In genomic region chr15:81891822-81892580, GRCm38 (mm10) we compare ENCODE assay signal across 12 mouse cellular contexts. TPM values are rescaled to one million over a fixed set of nuclear protein-coding genes. Genes with fewer than 3 reads are reported as not detected.
A peak's percentile ranks its signal among the peaks of the same experiment; 100 is the strongest.
DNase-seq lines count a peak whose midpoint lies in the region; ATAC-seq lines count a peak whose summit lies in the region.
"Had no signal": no experiment of that assay in that cellular context is flagged by ENCODE, and none has a peak within 500 bp of the region (broad histone marks: within the 10 kb centered on the region; RNA-seq: fewer than 3 reads in every experiment).

No protein-coding gene starts in this region.

- no peak overlapping the region for H3K9ac ChIP-seq in midbrain, embryonic 16.5 days (ENCODE audit: low read depth, low read length)
- H3K9ac ChIP-seq: limb, embryonic 13.5 days; neural tube, embryonic 15.5 days had no signal

- ATAC-seq in midbrain, embryonic 16.5 days, result no peak
- ATAC-seq in inflammation-experienced regulatory T-cells, adult 6 months, result no peak

- no peaks in the 10 kb centered on the region for H3K9me3 ChIP-seq in midbrain, embryonic 16.5 days (replicated peaks; ENCODE audit: control insufficient read depth, low read length, poor library complexity, severe bottlenecking)
- H3K9me3 ChIP-seq: limb, embryonic 13.5 days; midbrain, embryonic 10.5 days; neural tube, embryonic 15.5 days had no signal

- no peak overlapping the region for H3K27ac ChIP-seq in midbrain, embryonic 16.5 days (ENCODE audit: low read length)
- H3K27ac ChIP-seq: limb, embryonic 13.5 days; midbrain, embryonic 10.5 days; neural tube, embryonic 15.5 days had no signal

- peaks cover 13% of the 10 kb centered on the region; the same call in 1 of the 2 replicates for H3K36me3 ChIP-seq in midbrain, embryonic 16.5 days (ENCODE audit: control insufficient read depth, insufficient read depth, low read length)

- H3K4me2 ChIP-seq in midbrain, embryonic 16.5 days (ENCODE audit: low read length), result no peak overlapping the region
- H3K4me2 ChIP-seq: limb, embryonic 13.5 days; neural tube, embryonic 15.5 days had no signal

- H3K4me3 ChIP-seq in midbrain, embryonic 16.5 days (ENCODE audit: low read depth, low read length), result no peak overlapping the region
- H3K4me3 ChIP-seq: limb, embryonic 13.5 days; midbrain, embryonic 10.5 days; neural tube, embryonic 15.5 days had no signal

- 95% methylated on average over 8 of the region's 8 CpGs for WGBS in midbrain, embryonic 16.5 days

- no peaks in the 10 kb centered on the region for H3K4me1 ChIP-seq in midbrain, embryonic 16.5 days (ENCODE audit: control insufficient read depth, insufficient read depth, low read length)
- H3K4me1 ChIP-seq: limb, embryonic 13.5 days; midbrain, embryonic 10.5 days; neural tube, embryonic 15.5 days had no signal

- peak; percentile 16 for DNase-seq in embryo, embryonic 10 days (ENCODE audit: low spot score)
- no peak for DNase-seq in embryo, embryonic 9.5 days (ENCODE audit: extremely low spot score)
- DNase-seq in spleen, postnatal 36 days (ENCODE audit: low spot score in 2 of 2), result peak; percentile 16 to 35
- no peak for DNase-seq in spleen, postnatal 4 days (ENCODE audit: low spot score in 2 of 2)
- peak; percentile 92 for DNase-seq in liver
- DNase-seq in urinary bladder, postnatal 4 days (ENCODE audit: low spot score in 2 of 2), result no peak
- DNase-seq: right cerebral cortex, postnatal 4 days had no signal

- H3K27me3 ChIP-seq in midbrain, embryonic 16.5 days (ENCODE audit: control insufficient read depth, insufficient read depth, low read depth, low read length), result no peaks in the 10 kb centered on the region
- H3K27me3 ChIP-seq: limb, embryonic 13.5 days; neural tube, embryonic 15.5 days had no signal

RNA-seq across cellular contexts. Expression of gene Aco2, which starts 19.9 kb away (rescaled TPM):
- 252 and 272 TPM in 2 replicates for polyA plus RNA-seq in midbrain, embryonic 16.5 days (2015; fragmentation: Nextera tagmentation; extraction: Ambion mirVana)
- polyA plus RNA-seq in inflammation-experienced regulatory T-cells, adult 6 months (2017; shearing (Covaris generic)), result 100 to 1,000 TPM in 1 of 3 experiments, 10 to 100 TPM in 2; 83.2 to 115 (median 93.9) TPM

RNA-seq across cellular contexts. Expression of gene Phf5a, which starts 20.3 kb away (rescaled TPM):
- polyA plus RNA-seq in midbrain, embryonic 16.5 days (2015; fragmentation: Nextera tagmentation; extraction: Ambion mirVana), result 107 and 117 TPM in 2 replicates
- 100 to 1,000 TPM in 1 of 3 experiments, 10 to 100 TPM in 2; 79.6 to 117 (median 95.2) TPM for polyA plus RNA-seq in inflammation-experienced regulatory T-cells, adult 6 months (2017; shearing (Covaris generic))

RNA-seq across cellular contexts. Expression of gene Tob2, which starts 33.4 kb away (rescaled TPM):
- polyA plus RNA-seq in midbrain, embryonic 16.5 days (2015; fragmentation: Nextera tagmentation; extraction: Ambion mirVana), result 15.6 and 17.1 TPM in 2 replicates
- 10 to 100 TPM; 29.7 to 45.8 (median 34.0) TPM for polyA plus RNA-seq in inflammation-experienced regulatory T-cells, adult 6 months (2017; shearing (Covaris generic))

RNA-seq across cellular contexts. Expression of gene Polr3h, which starts 34.0 kb away (rescaled TPM):
- 74.3 and 77.2 TPM in 2 replicates for polyA plus RNA-seq in midbrain, embryonic 16.5 days (2015; fragmentation: Nextera tagmentation; extraction: Ambion mirVana)
- polyA plus RNA-seq in inflammation-experienced regulatory T-cells, adult 6 months (2017; shearing (Covaris generic)), result 10 to 100 TPM; 17.4 to 28.3 (median 22.6) TPM

RNA-seq across cellular contexts. Expression of gene Csdc2, which starts 44.6 kb away (rescaled TPM):
- polyA plus RNA-seq in midbrain, embryonic 16.5 days (2015; fragmentation: Nextera tagmentation; extraction: Ambion mirVana), result 241 and 293 TPM in 2 replicates
- polyA plus RNA-seq in inflammation-experienced regulatory T-cells, adult 6 months (2017; shearing (Covaris generic)), result not detected

Comparison
In these comparisons a context has a peak if more than half of its experiments do, and no peak if none do; other contexts are left out.
1. DNase-seq: peak in embryo, embryonic 10 days (single experiment), spleen, postnatal 36 days (2 of 2) and liver (single experiment); none in embryo, embryonic 9.5 days (single experiment), spleen, postnatal 4 days (0 of 2) and urinary bladder, postnatal 4 days (0 of 2).